Mouse (Mus musculus): ENCODE measurements around the gene Lxn. TPM values are rescaled to one million over a fixed set of nuclear protein-coding genes. Genes with fewer than 3 reads are reported as not detected.
A peak's percentile ranks its signal among the peaks of the same experiment; 100 is the strongest.

Lxn gene
- 9.0 and 15.4 TPM in 2 replicates for total RNA-seq (2015; ENCODE audit: low replicate concordance)
- total RNA-seq (2017; ENCODE audit: low replicate concordance), result 1.4 and 6.6 TPM in 2 replicates

GRCm38 (mm10) chr3:67463450-67464372 is at the start of gene Lxn:
TSS of gene Lxn (minus strand) at chr3:67463926.
- ATAC-seq (replicated peaks; ENCODE audit: low FRiP score, poor library complexity, severe bottlenecking), result peak; percentile 86

GRCm38 (mm10) chr3:67512807-67513206 is 49.1 kb upstream of the Lxn start:
- peak; percentile 85 for ATAC-seq (replicated peaks; ENCODE audit: low FRiP score, poor library complexity, severe bottlenecking)

GRCm38 (mm10) chr3:67508216-67508892 is 44.6 kb upstream of the Lxn start:
- no peak for ATAC-seq (replicated peaks; ENCODE audit: low FRiP score, poor library complexity, severe bottlenecking)

- no peak for ATAC-seq (replicated peaks; ENCODE audit: low FRiP score, poor library complexity, severe bottlenecking)
Observed at GRCm38 (mm10) chr3:67505286-67505685, 41.6 kb upstream of the Lxn start.

- no peak for ATAC-seq (replicated peaks; ENCODE audit: low FRiP score, poor library complexity, severe bottlenecking)
Observed at GRCm38 (mm10) chr3:67503878-67504277, 40.2 kb upstream of the Lxn start.

- ATAC-seq (replicated peaks; ENCODE audit: low FRiP score, poor library complexity, severe bottlenecking), result no peak
Observed at GRCm38 (mm10) chr3:67499406-67499791, 35.7 kb upstream of the Lxn start.

- ATAC-seq (replicated peaks; ENCODE audit: low FRiP score, poor library complexity, severe bottlenecking), result no peak
Observed at GRCm38 (mm10) chr3:67498773-67499405, 35.2 kb upstream of the Lxn start.

GRCm38 (mm10) chr3:67497998-67498397 is 34.3 kb upstream of the Lxn start:
- ATAC-seq (replicated peaks; ENCODE audit: low FRiP score, poor library complexity, severe bottlenecking), result no peak

- ATAC-seq (replicated peaks; ENCODE audit: low FRiP score, poor library complexity, severe bottlenecking), result no peak
Observed at GRCm38 (mm10) chr3:67496310-67496709, 32.6 kb upstream of the Lxn start.

GRCm38 (mm10) chr3:67493132-67493531 is 29.4 kb upstream of the Lxn start:
- no peak for ATAC-seq (replicated peaks; ENCODE audit: low FRiP score, poor library complexity, severe bottlenecking)

GRCm38 (mm10) chr3:67492086-67492869 is 28.6 kb upstream of the Lxn start:
- ATAC-seq (replicated peaks; ENCODE audit: low FRiP score, poor library complexity, severe bottlenecking), result no peak

GRCm38 (mm10) chr3:67490156-67490555 is 26.4 kb upstream of the Lxn start:
- no peak for ATAC-seq (replicated peaks; ENCODE audit: low FRiP score, poor library complexity, severe bottlenecking)

- no peak for ATAC-seq (replicated peaks; ENCODE audit: low FRiP score, poor library complexity, severe bottlenecking)
Observed at GRCm38 (mm10) chr3:67485233-67485632, 21.5 kb upstream of the Lxn start.

GRCm38 (mm10) chr3:67482400-67482799 is 18.7 kb upstream of the Lxn start:
- ATAC-seq (replicated peaks; ENCODE audit: low FRiP score, poor library complexity, severe bottlenecking), result no peak

GRCm38 (mm10) chr3:67479806-67480205 is 16.1 kb upstream of the Lxn start:
- ATAC-seq (replicated peaks; ENCODE audit: low FRiP score, poor library complexity, severe bottlenecking), result no peak

- no peak for ATAC-seq (replicated peaks; ENCODE audit: low FRiP score, poor library complexity, severe bottlenecking)
Observed at GRCm38 (mm10) chr3:67473438-67473837, 9.7 kb upstream of the Lxn start.

GRCm38 (mm10) chr3:67471408-67472127 is 7.8 kb upstream of the Lxn start:
- peak; percentile 60; the same call in 1 of the 2 replicates for ATAC-seq (replicated peaks; ENCODE audit: low FRiP score, poor library complexity, severe bottlenecking)

GRCm38 (mm10) chr3:67467281-67467680 is 3.6 kb upstream of the Lxn start:
- no peak for ATAC-seq (replicated peaks; ENCODE audit: low FRiP score, poor library complexity, severe bottlenecking)

- no peak for ATAC-seq (replicated peaks; ENCODE audit: low FRiP score, poor library complexity, severe bottlenecking)
Observed at GRCm38 (mm10) chr3:67466576-67466975, 2.9 kb upstream of the Lxn start.

Data from erythroblast, adult 5-6 weeks (primary cell).